Comparison of ENCODE assay signal across 8 mouse cellular contexts in the genomic region with DNA sequence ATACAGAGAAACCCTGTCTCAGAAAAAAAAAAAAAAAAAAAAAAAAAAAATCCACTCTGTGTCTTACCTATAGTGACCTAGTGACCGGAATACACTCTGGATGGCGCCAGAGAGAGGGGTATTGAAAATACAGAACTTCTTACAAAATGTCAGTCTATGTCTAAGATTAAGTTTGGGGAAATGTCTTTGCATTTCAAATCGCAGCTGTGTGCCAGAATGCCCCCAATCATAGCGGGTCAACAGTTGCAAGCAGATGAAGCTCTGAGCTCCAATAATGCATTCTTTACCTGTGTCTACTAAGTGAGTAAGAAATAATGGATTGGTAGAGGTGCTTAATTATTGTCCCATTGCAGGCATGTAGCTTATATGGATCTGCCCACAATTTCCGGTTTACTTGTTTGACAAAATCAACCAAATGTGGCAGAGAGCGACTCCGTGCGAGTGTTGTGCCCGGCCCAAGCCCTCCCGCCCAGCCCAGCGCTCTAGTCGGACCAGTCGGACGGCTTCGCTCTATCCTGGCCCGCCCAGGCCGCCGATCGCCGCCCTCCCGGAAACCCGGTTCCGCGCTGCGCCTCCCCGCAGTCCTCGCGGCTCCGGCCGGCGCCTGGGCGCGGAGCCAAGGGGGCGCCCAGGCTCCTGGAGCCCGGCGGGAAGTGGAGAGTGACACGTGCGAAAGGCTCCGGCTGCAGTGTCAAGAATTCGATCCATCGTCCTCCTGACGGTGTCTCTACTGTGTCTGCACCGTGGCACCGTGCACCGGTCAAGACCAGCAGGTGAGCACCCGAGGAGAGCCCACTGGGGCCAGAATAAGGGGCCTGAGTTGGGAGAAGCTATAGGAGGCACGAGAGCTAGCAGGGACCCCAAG. TPM values are rescaled to one million over a fixed set of nuclear protein-coding genes. Genes with fewer than 3 reads are reported as not detected.
DNase-seq lines count a peak whose midpoint lies in the region; ATAC-seq and TF ChIP-seq lines count a peak whose summit lies in the region.

TSS of gene Psd4 (plus strand) at position 551 of the 865 bp plus-strand sequence.

- ATAC-seq in liver, embryonic 12.5 days = peak; percentile 90
- ATAC-seq in monocyte, adult 5-6 weeks (replicated peaks; ENCODE audit: insufficient number of reproducible peaks, low FRiP score, low TSS enrichment, poor library complexity, severe bottlenecking) = peak; percentile 55
- ATAC-seq in stomach, postnatal 0 days (ENCODE audit: low FRiP score, low TSS enrichment) = peak; percentile 98

- H3K4me2 ChIP-seq in liver, embryonic 12.5 days = peak within 1 kb of the TSS; percentile 85
- H3K4me2 ChIP-seq in stomach, postnatal 0 days (replicated peaks; ENCODE audit: low read depth) = peak within 1 kb of the TSS; percentile 65

- H3K27ac ChIP-seq in liver, embryonic 12.5 days = no peak within 1 kb of the TSS
- H3K27ac ChIP-seq in stomach, postnatal 0 days (replicated peaks) = peak within 1 kb of the TSS; percentile 83

- DNase-seq in cerebellum, postnatal 14 days = peak; percentile 42 to 48
- DNase-seq in cerebellum, adult 11-12 months = no peak
- DNase-seq in brain, embryonic 14.5 days (ENCODE audit: low read depth) = peak; percentile 71
- DNase-seq in gastrocnemius, postnatal 10 days = peak; percentile 51
- peak; percentile 69 for DNase-seq in induced T-regulatory cell, adult 2 months (ENCODE audit: low read depth)
- peak; percentile 93 for DNase-seq in stomach, postnatal 0 days (ENCODE audit: low spot score)

- peaks cover 6% of the 10 kb centered on the region; the same call in 1 of the 2 replicates for H3K27me3 ChIP-seq in liver, embryonic 12.5 days (replicated peaks)
- H3K27me3 ChIP-seq in stomach, postnatal 0 days (ENCODE audit: control insufficient read depth, insufficient read depth, low read length) = no peaks in the 10 kb centered on the region

- peaks cover 14% of the 10 kb centered on the region for H3K4me1 ChIP-seq in liver, embryonic 12.5 days
- H3K4me1 ChIP-seq in stomach, postnatal 0 days (replicated peaks; ENCODE audit: control insufficient read depth, insufficient read depth) = peaks cover 2% of the 10 kb centered on the region; the same call in 1 of the 2 replicates

- no peaks in the 10 kb centered on the region for H3K9me3 ChIP-seq in liver, embryonic 12.5 days (replicated peaks)
- no peaks in the 10 kb centered on the region for H3K9me3 ChIP-seq in stomach, postnatal 0 days (ENCODE audit: control insufficient read depth, low read length)

- peak within 1 kb of the TSS; percentile 56 for H3K4me3 ChIP-seq in liver, embryonic 12.5 days
- H3K4me3 ChIP-seq in stomach, postnatal 0 days (ENCODE audit: low read depth, low read length) = peak within 1 kb of the TSS; percentile 38

- peak within 1 kb of the TSS; percentile 66 for H3K9ac ChIP-seq in liver, embryonic 12.5 days
- peak within 1 kb of the TSS; percentile 65 for H3K9ac ChIP-seq in stomach, postnatal 0 days (ENCODE audit: low read length)

- no peaks in the 10 kb centered on the region for H3K36me3 ChIP-seq in liver, embryonic 12.5 days
- H3K36me3 ChIP-seq in stomach, postnatal 0 days (ENCODE audit: control insufficient read depth, insufficient read depth, low read length) = no peaks in the 10 kb centered on the region

- no peak for TF ChIP-seq POLR2A in brain, embryonic 14.5 days (IDR thresholded peaks at IDR 0.05; ENCODE audit: borderline replicate concordance, extremely low read depth, insufficient read depth, insufficient read length, poor library complexity, severe bottlenecking)

- 3% methylated on average over 47 of the region's 47 CpGs for WGBS in liver, embryonic 12.5 days (ENCODE audit: insufficient replicate concordance)
- WGBS in stomach, postnatal 0 days = 3% methylated on average over 46 of the region's 47 CpGs

- TF ChIP-seq CTCF in brain, embryonic 14.5 days (IDR thresholded peaks at IDR 0.05; ENCODE audit: borderline replicate concordance, extremely low read depth, insufficient read depth, insufficient read length) = no peak
- TF ChIP-seq CTCF in stomach, postnatal 0 days (IDR thresholded peaks at IDR 0.05; ENCODE audit: low read depth) = peak; percentile 43

- no peak for TF ChIP-seq EP300 in stomach, postnatal 0 days (optimal IDR thresholded peaks at IDR 0.05)

RNA-seq across cellular contexts. Expression of gene Psd4, which starts in this region (rescaled TPM):
- 0.42 and 0.53 TPM in 2 replicates for polyA plus RNA-seq in brain, embryonic 14.5 days (2012; rRNA removed)
- 1 to 10 TPM in 1 of 2 experiments, under 1 TPM in 1; 0.75 to 1.7 TPM for total RNA-seq in gastrocnemius, postnatal 10 days (2021)
- 13.1 and 13.2 TPM in 2 replicates for polyA plus RNA-seq in liver, embryonic 12.5 days (2016; fragmentation: Nextera tagmentation; extraction: Ambion mirVana)
- total RNA-seq in monocyte, adult 5-6 weeks (2017) = 70.8 to 164 TPM (median 139 TPM) in 3 replicates
- polyA plus RNA-seq in stomach, postnatal 0 days (2015; fragmentation: Nextera tagmentation; extraction: Ambion mirVana) = 9.2 and 10.2 TPM in 2 replicates

Comparison
In these comparisons a context has a peak if more than half of its experiments do, and no peak if none do; other contexts are left out.
1. RNA of gene Psd4 (total RNA-seq): 70.8 to 164 TPM in monocyte, adult 5-6 weeks; 0.75 to 1.7 TPM in gastrocnemius, postnatal 10 days; every median in the first group is over 10 times any median in the second.
2. Peak in DNase-seq in brain, embryonic 14.5 days; RNA of the gene not detected or under 1 TPM.
3. Peak in every context shown above with its lines, with median percentiles within 50 percentile points of each other: ATAC-seq.